Mouse (Mus musculus) lung, embryonic 16.5 days (tissue): ENCODE results near the gene Psma2. TPM values are rescaled to one million over a fixed set of nuclear protein-coding genes. Genes with fewer than 3 reads are reported as not detected.

ENCODE experiments used
- ATAC-seq: fragments of 200-750 bp; cut with Nextera tagmentation; 2 replicates; pipeline ENCODE4 v1.8.0; 2017; ENCODE audit warnings: low read depth, mild to moderate bottlenecking, moderate library complexity
- H3K27ac ChIP-seq: fragments of 300-500 bp; sonication (generic); 2 replicates; pipeline ENCODE4 v1.5.1; 2014; ENCODE audit warnings: mild to moderate bottlenecking, control low read depth, low read length
- H3K27me3 ChIP-seq: fragments of 300-500 bp; sonication (generic); 2 replicates; pipeline ENCODE4 v1.6.1; 2014; ENCODE audit warnings: low read depth, low read length, mixed read lengths; ENCODE audit not compliant: control insufficient read depth, insufficient read depth
- H3K36me3 ChIP-seq: fragments of 300-500 bp; sonication (generic); 2 replicates; pipeline ENCODE4 v1.6.1; 2014; ENCODE audit warnings: low read length; ENCODE audit not compliant: control insufficient read depth, insufficient read depth
- H3K4me1 ChIP-seq: fragments of 300-500 bp; sonication (generic); replicated peaks from 2 replicates; pipeline ENCODE4 v1.6.1; 2014; ENCODE audit warnings: low read length, mixed read lengths; ENCODE audit not compliant: control insufficient read depth, insufficient read depth
- H3K4me2 ChIP-seq: fragments of 300-500 bp; sonication (generic); 2 replicates; pipeline ENCODE4 v1.6.1; 2014; ENCODE audit warnings: low read depth, low read length, control low read depth
- H3K4me3 ChIP-seq: fragments of 300-500 bp; sonication (generic); 2 replicates; pipeline ENCODE4 v1.5.1; 2014; ENCODE audit warnings: mild to moderate bottlenecking, low read length, control low read depth
- H3K9ac ChIP-seq: fragments of 300-500 bp; sonication (generic); 2 replicates; pipeline ENCODE4 v1.6.1; 2014; ENCODE audit warnings: low read length, control low read depth
- H3K9me3 ChIP-seq: fragments of 300-500 bp; sonication (generic); 2 replicates; pipeline ENCODE4 v1.6.1; 2016; ENCODE audit warnings: low read length; ENCODE audit not compliant: control insufficient read depth
- WGBS: fragments of 180-500 bp; shearing (Covaris S2); extraction: QIAGEN DNeasy Blood & Tissue Kit; methylation state at CpG from one replicate; pipeline ENCODE4 v1.1.7; 2014; 5-methylcytosine and 5-hydroxymethylcytosine counted together
- polyA plus RNA-seq: library from polyadenylated mRNA; unstranded; fragments of >200 nt; fragmentation: Nextera tagmentation; extraction: Ambion mirVana; gene quantifications from 2 replicates; pipeline ENCODE4 v1.2.1, GENCODE M21; 2015

Gene Psma2
- polyA plus RNA-seq, 1 experiment from 2014 or later: 188 TPM

DNA sequence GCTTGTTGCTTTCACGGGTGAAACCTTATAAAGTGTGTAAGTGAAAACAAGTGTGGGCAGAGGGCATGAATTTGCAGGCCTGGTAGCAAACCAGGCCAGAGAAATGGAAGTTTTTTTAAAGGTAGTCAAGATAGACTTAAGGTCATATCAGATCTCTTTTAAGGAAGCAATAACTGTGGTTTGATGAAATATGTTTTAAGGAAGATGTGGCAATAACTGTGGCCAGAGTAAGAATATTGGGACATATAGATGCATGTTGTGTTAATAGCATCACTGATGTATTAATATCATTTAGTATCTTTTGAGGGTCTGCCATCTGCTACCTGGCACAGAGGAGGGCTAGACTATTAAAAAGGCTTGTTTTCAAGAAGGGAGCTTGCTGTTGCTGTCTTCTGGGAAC, 27.0 kb downstream of the Psma2 start:
- 44% methylated on average over 1 of the region's 1 CpGs for WGBS

DNA sequence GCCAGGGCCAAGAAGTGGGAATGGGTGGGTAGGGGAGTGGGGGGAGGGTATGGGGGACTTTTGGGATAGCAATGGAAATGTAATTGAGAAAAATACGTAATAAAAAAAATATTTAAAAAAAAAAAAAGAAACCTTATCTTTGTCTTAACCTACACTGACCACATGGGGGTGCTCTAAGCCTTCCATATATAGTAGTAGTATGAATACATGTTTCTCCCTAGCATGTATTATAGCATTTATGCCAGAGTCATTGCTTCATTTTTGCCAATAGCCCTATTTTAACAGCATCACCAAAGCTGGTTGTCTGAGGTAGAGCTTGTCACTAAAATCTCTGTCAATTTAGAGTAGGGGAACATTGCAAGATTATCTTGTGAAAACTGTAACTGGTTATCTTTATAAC, 36.3 kb downstream of the Psma2 start:
- H3K36me3 ChIP-seq: no peaks in the 10 kb centered on the region
- no peak for ATAC-seq
- no peaks in the 10 kb centered on the region for H3K4me1 ChIP-seq

More for the DNA sequence above, 27.0 kb downstream of the Psma2 start:
- Histone ChIP-seq H3K9me3 (no peaks in the 10 kb centered on the region), H3K4me2 (no peak overlapping the region), H3K4me3 (no peak overlapping the region), H3K27ac (no peak overlapping the region), H3K36me3 (peaks cover 11% of the 10 kb centered on the region; the same call in 1 of the 2 replicates), H3K27me3 (no peaks in the 10 kb centered on the region), H3K4me1 (no peaks in the 10 kb centered on the region), H3K9ac (no peak overlapping the region)
- no peak for ATAC-seq

DNA sequence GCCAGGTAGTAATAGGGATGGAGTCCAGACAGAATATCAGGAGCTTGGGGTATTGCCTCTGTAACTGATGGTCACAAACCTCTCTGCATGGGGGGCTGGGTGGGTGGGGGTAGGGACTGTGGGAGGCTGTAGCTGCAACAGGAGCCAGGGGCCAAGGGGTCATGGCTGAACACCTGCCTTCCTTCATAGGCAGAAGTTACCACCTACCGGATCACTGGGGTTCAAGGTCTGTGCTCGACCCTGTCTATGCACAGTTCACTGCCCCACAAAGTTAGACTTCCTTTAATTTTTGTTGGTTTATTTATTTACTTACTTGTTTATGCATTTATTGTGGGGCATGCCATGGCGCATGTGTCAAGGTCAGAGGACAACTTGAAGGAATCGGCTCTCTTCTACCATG, 54.1 kb downstream of the Psma2 start:
- H3K4me1 ChIP-seq: no peaks in the 10 kb centered on the region
- H3K27ac ChIP-seq: no peak overlapping the region
- H3K27me3 ChIP-seq: no peaks in the 10 kb centered on the region
- H3K9me3 ChIP-seq: no peaks in the 10 kb centered on the region
- 72% methylated on average over 4 of the region's 4 CpGs for WGBS
- no peak for ATAC-seq
- no peaks in the 10 kb centered on the region for H3K36me3 ChIP-seq
- H3K4me2 ChIP-seq: no peak overlapping the region
- no peak overlapping the region for H3K9ac ChIP-seq
- H3K4me3 ChIP-seq: no peak overlapping the region

More for the DNA sequence above, 36.3 kb downstream of the Psma2 start:
- Histone ChIP-seq H3K9me3 (no peaks in the 10 kb centered on the region), H3K4me2 (no peak overlapping the region), H3K27ac (no peak overlapping the region), H3K9ac (no peak overlapping the region), H3K27me3 (no peaks in the 10 kb centered on the region), H3K4me3 (no peak overlapping the region)
- 19% methylated on average over 1 of the region's 1 CpGs for WGBS

DNA sequence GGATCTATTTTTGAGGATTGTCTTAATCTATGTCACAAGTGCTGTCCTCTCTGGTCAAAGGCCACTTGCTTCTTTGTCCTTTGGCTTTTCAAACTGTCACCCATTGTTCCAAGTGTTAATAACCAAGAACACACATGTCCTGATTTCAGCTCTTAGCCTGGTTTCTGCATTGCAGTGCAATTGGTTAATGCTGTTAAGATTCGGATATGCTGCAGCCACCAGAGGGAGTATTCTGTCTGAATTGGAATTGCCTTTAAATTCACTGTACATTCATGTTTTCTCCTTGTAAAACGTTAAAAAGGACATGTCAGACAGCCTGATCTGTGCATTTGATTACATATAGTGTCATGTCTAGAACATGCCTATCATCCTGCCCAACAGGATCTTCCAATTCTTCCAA, 57.3 kb downstream of the Psma2 start:
- Histone ChIP-seq H3K4me3 (no peak overlapping the region), H3K27ac (no peak overlapping the region), H3K9me3 (no peaks in the 10 kb centered on the region), H3K27me3 (no peaks in the 10 kb centered on the region), H3K36me3 (no peaks in the 10 kb centered on the region), H3K9ac (no peak overlapping the region), H3K4me2 (no peak overlapping the region), H3K4me1 (no peaks in the 10 kb centered on the region)
- no peak for ATAC-seq
- WGBS: 25% methylated on average over 2 of the region's 2 CpGs

DNA sequence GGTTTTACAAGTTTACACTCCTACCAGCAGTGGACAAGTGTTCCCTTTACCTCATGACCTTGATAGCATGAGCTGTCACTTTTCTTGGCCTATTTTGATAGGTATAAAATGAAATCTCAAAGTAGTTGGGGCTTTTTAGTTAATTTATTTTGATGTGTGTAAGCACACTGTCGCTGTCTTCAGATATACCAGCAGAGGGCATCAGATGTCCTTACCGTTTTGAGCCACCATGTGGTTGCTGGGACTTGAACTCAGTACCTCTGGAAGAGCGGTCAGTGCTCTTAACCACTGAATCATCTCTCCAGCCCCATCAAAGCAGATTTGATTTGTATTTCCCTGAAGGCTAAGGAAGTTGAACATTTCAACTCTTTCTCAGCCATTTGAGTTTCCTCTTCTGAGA, 75.9 kb downstream of the Psma2 start:
- ATAC-seq: no peak
- no peak overlapping the region for H3K4me3 ChIP-seq
- H3K27ac ChIP-seq: no peak overlapping the region
- H3K9me3 ChIP-seq: no peaks in the 10 kb centered on the region
- H3K9ac ChIP-seq: no peak overlapping the region
- 64% methylated on average over 3 of the region's 3 CpGs for WGBS
- no peaks in the 10 kb centered on the region for H3K27me3 ChIP-seq
- H3K4me1 ChIP-seq: no peaks in the 10 kb centered on the region
- H3K36me3 ChIP-seq: no peaks in the 10 kb centered on the region
- H3K4me2 ChIP-seq: no peak overlapping the region

DNA sequence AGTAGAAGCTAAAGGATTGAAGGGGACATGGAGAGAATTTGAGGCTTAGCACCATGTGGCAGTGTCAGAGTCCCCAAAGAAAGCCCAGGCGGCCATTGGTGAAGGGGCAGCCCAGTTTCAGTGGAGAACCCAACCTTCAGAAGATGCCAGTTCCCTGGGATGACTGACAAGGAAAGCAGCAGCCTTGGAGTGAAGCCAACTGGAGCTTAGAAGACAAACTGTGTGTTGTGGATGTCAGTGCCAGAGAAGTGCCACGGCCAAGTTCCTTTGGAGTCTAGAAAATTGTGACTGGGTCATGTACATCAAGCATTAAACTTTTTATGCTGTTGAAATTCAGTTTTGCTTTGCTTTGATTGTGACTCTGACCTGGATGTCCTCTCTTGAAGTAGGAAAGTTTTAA, 103.8 kb downstream of the Psma2 start:
- no peaks in the 10 kb centered on the region for H3K27me3 ChIP-seq
- no peak overlapping the region for H3K4me2 ChIP-seq
- ATAC-seq: no peak
- H3K27ac ChIP-seq: no peak overlapping the region
- no peaks in the 10 kb centered on the region for H3K36me3 ChIP-seq
- H3K9me3 ChIP-seq: no peaks in the 10 kb centered on the region
- WGBS: 69% methylated on average over 2 of the region's 2 CpGs
- no peaks in the 10 kb centered on the region for H3K4me1 ChIP-seq
- no peak overlapping the region for H3K4me3 ChIP-seq
- no peak overlapping the region for H3K9ac ChIP-seq

DNA sequence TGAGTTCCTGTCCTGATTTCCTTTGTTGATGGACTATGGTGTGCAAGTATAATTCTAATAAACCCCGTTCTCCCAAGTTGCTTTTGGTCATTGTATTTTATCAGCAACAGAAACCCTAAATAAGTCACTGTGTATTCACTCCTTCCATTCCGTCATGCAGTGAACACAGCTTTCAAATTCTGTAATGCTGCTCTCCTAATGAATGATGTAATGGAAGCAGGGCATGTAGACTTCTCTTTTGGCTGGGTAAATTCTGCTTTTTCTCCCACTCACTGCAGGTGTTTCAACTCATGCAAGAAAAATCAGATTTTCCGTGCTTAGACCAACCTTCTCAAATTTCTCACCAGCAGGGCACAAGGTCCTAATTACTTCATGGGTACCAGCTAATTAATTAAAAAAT, 104.7 kb downstream of the Psma2 start:
- H3K27ac ChIP-seq: no peak overlapping the region
- no peak for ATAC-seq
- H3K9ac ChIP-seq: no peak overlapping the region
- H3K4me2 ChIP-seq: no peak overlapping the region
- H3K4me3 ChIP-seq: no peak overlapping the region
- no peaks in the 10 kb centered on the region for H3K36me3 ChIP-seq
- H3K9me3 ChIP-seq: no peaks in the 10 kb centered on the region
- no peaks in the 10 kb centered on the region for H3K27me3 ChIP-seq
- WGBS: 57% methylated on average over 3 of the region's 3 CpGs
- no peaks in the 10 kb centered on the region for H3K4me1 ChIP-seq

Other genes with a start within 250 kb of the Psma2 start
- gene Hecw1, start 90.0 kb upstream of the Psma2 start, polyA plus RNA-seq: 0.19 and 0.35 TPM in 2 replicates
- gene Mrpl32, start 75 bp upstream of the Psma2 start, polyA plus RNA-seq: 110 and 120 TPM in 2 replicates
- gene AW209491, start 16.9 kb downstream of the Psma2 start, polyA plus RNA-seq: 23.5 and 24.6 TPM in 2 replicates